Mouse (Mus musculus) hindlimb bud, embryonic 11.5 days (tissue): ENCODE data around the gene Tbc1d14.

ENCODE experiments used
- DNase-seq: peaks from one replicate; pipeline ENCODE4 v3.0.0-alpha.2; 2012; ENCODE audit warnings: low read depth, low spot score; ENCODE audit errors: extremely low spot score

Tbc1d14 gene

GRCm38 (mm10) chr5:36515126-36515525 is 78.0 kb downstream of the Tbc1d14 start:
- no peak for DNase-seq

GRCm38 (mm10) chr5:36510956-36511355 is 82.1 kb downstream of the Tbc1d14 start:
- no peak for DNase-seq

GRCm38 (mm10) chr5:36508351-36508750 is 84.7 kb downstream of the Tbc1d14 start:
- DNase-seq: no peak

GRCm38 (mm10) chr5:36505643-36506042 is 87.4 kb downstream of the Tbc1d14 start:
- no peak for DNase-seq

- DNase-seq: no peak
Measured at GRCm38 (mm10) chr5:36505235-36505634, 87.8 kb downstream of the Tbc1d14 start.

GRCm38 (mm10) chr5:36494709-36495108 is 98.4 kb downstream of the Tbc1d14 start:
- DNase-seq: no peak

GRCm38 (mm10) chr5:36493919-36494318 is 99.2 kb downstream of the Tbc1d14 start:
- no peak for DNase-seq

GRCm38 (mm10) chr5:36489225-36489624 is 103.9 kb downstream of the Tbc1d14 start:
- DNase-seq: no peak

- DNase-seq: no peak
Measured at GRCm38 (mm10) chr5:36485306-36485705, 107.8 kb downstream of the Tbc1d14 start.

- DNase-seq: peak; percentile 89
Measured at GRCm38 (mm10) chr5:36484171-36484990, 108.7 kb downstream of the Tbc1d14 start, which contains the start of the genes Tada2b and Ccdc96. TSS of gene Tada2b (minus strand) at chr5:36484285. TSS of gene Ccdc96 (plus strand) at chr5:36484588.

GRCm38 (mm10) chr5:36483203-36484101 is 109.6 kb downstream of the Tbc1d14 start:
- no peak for DNase-seq

- no peak for DNase-seq
Measured at GRCm38 (mm10) chr5:36481114-36481513, 112.0 kb downstream of the Tbc1d14 start.

GRCm38 (mm10) chr5:36480398-36480797 is 112.7 kb downstream of the Tbc1d14 start:
- no peak for DNase-seq

- DNase-seq: no peak
Measured at GRCm38 (mm10) chr5:36479735-36480134, 113.3 kb downstream of the Tbc1d14 start.

GRCm38 (mm10) chr5:36478540-36479420 is 114.3 kb downstream of the Tbc1d14 start:
- DNase-seq: no peak

- no peak for DNase-seq
Measured at GRCm38 (mm10) chr5:36477486-36477885, 115.6 kb downstream of the Tbc1d14 start.

- no peak for DNase-seq
Measured at GRCm38 (mm10) chr5:36474283-36474682, 118.8 kb downstream of the Tbc1d14 start.

- no peak for DNase-seq
Measured at GRCm38 (mm10) chr5:36472876-36473655, 120.0 kb downstream of the Tbc1d14 start.

GRCm38 (mm10) chr5:36471206-36471605 is 121.9 kb downstream of the Tbc1d14 start:
- DNase-seq: no peak

- DNase-seq: no peak
Measured at GRCm38 (mm10) chr5:36465889-36466288, 127.2 kb downstream of the Tbc1d14 start.
